Mouse (Mus musculus) spleen, adult 2 months (tissue): ENCODE results near the gene Galnt14.

Experiments used
- CTCF ChIP-seq: fragments of 200-500 bp; IDR thresholded peaks from 2 replicates; pipeline ENCODE4 v1.5.1; 2011; ENCODE audit warnings: mild to moderate bottlenecking, inconsistent platforms; ENCODE audit not compliant: insufficient read depth, insufficient read length, insufficient replicate concordance; ENCODE audit errors: extremely low read depth
- POLR2A ChIP-seq: fragments of 200-500 bp; IDR thresholded peaks from 2 replicates; pipeline ENCODE4 v1.6.1; 2011; ENCODE audit warnings: low read depth, low read length, inconsistent platforms

DNA sequence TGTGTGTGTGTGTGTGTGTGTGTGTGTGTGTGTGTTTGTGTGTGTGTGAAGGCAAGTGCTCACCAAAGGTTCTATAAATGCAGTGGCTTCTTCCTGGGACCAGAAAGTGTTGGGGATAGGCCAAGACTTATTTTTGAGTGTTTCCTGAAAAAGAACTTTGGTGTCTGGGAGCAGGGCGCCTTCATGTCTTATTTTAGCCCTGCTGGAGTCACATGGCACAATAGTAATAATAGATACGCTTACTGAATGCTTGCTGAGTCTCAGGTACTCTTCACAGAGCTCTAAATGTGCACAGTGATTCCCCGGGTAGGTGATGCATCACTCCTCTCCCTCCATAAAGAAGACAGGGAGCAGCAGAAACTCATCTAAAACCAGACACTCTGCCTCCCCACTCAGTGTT is 153.2 kb downstream of the Galnt14 start:
- no peak for TF ChIP-seq CTCF
- no peak for TF ChIP-seq POLR2A
